Mouse (Mus musculus): ENCODE data around the gene Siae.

Siae gene

GRCm38 (mm10) chr9:37540701-37541575, 14.6 kb upstream of the Siae start:
- DNase-seq, result no peak

DNA sequence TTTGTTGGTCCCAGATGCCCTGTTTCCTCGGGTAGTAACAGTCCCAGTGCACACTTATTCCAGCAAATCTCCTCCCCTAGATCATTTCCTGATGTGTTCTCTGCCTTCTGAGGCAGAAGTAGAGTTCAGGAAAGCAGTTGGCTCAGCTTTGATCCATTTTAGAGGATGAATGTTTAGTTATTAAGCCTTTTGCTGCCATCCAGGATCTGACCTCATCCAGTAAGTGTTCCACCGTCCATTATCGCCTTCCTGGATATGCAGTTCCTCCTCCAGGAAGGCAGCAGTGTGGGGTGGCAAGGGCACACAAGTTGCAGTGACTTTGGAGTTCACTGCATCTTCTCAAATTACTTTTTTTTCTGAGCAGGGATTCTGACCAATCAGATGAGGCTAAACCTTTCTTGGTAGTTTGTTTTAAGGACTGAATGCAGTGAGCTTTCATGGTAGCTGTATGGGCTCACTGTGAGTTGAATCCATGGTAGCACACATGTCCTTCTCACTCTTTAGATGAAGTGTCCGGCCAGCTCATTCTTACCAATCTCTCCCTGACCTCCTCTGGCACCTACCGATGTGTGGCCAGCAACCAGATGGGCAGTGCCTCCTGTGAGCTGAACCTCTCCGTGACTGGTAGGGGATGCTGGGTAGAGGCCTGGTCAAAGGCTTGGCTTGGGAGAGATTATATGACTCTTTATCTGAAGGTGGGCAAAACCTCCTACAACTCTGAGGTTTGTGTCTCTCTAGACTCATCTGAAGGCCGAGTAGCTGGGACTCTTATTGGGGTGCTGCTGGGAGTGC, 13.5 kb upstream of the Siae start:
- no peak for DNase-seq

DNA sequence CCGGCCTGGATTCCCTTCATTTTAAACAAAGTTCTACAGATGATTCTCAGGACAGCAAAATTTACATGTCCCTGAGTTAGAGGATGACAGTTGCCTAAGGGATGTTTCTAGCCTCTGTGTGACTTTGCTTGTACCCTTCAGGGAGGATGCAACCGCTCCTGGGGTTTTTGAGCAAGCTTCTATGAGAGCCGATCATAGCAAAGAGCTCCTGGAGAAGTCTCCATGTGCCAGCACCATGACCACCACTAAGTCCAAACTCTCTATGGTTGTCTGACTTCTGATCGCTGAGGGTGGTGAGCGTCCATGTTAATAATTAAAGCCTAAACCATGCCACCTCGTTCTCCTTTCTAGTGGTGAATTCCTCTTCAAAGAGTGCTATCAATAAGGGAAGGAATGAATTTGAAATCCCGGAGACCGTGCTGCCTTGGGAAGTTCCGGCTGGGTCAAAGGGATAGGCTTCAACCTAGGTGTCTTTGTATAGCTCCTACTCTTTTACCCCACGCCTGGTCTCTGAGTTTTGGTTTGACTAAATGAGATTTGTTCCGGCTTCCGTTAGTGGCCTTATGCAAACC, 11.5 kb upstream of the Siae start:
- DNase-seq, result peak; percentile 37

- peak; percentile 67 for DNase-seq
Observed at GRCm38 (mm10) chr9:37544447-37545165, 10.9 kb upstream of the Siae start.

- no peak for DNase-seq
Observed at GRCm38 (mm10) chr9:37545166-37545610, 10.3 kb upstream of the Siae start.

GRCm38 (mm10) chr9:37545847-37546452, 9.5 kb upstream of the Siae start:
- no peak for DNase-seq

- no peak for DNase-seq
Observed at GRCm38 (mm10) chr9:37546889-37547288, 8.6 kb upstream of the Siae start.

DNA sequence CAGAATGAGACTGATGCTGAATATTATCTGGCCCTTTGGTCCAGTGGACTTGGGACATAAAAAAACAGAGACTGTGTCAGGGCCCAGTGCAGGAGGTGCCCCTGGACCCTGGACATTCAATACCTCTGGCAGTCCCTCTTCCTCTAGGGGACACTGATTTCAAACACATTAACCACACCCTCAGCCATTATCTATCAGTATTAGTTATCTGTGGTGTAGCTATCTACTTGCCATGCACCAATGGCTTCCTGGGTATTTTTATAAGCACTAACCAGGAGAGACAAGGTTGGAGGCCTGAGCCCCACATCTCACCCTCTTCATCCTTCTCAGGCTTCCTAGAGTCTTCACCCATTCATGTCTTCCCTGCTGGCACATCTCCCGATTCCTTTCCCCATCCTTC, 5.1 kb upstream of the Siae start:
- no peak for DNase-seq

DNA sequence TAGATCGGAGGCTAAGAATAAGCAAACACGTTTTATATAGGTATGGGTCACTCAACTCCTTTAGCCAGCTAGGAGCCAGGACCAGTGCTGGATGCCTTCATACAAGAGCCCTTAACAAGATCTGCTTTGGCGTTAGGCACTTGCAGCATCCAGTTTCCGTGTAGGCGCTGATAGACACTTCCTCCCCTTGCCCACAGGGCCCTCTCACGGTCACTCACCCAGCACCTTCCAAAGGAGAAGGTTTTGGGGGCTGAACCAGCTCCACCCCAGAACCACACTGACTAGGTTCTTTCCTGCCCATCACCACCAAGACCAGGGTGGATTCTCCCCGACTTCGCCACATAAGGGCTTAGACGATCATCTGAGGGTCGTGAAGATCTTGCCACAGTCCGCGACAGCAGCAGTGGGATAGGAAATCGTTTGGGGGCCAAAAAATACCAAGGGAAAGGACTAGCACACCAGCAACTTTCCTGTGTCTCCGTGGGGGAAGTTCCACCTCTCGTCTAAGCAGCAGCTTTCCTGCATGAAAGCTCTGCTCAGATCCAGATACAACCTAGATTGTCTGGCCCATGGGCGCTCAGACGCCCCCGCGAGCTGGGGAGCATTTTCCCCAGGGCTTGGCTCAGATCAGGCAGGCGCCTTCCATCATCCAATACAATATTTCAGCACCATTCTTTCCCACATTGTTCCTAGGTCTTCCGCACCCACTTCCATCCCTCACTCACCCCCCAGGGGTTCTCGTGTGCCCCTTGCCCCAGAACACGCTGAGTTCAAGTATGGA, 3.6 kb upstream of the Siae start:
- DNase-seq, result no peak

DNA sequence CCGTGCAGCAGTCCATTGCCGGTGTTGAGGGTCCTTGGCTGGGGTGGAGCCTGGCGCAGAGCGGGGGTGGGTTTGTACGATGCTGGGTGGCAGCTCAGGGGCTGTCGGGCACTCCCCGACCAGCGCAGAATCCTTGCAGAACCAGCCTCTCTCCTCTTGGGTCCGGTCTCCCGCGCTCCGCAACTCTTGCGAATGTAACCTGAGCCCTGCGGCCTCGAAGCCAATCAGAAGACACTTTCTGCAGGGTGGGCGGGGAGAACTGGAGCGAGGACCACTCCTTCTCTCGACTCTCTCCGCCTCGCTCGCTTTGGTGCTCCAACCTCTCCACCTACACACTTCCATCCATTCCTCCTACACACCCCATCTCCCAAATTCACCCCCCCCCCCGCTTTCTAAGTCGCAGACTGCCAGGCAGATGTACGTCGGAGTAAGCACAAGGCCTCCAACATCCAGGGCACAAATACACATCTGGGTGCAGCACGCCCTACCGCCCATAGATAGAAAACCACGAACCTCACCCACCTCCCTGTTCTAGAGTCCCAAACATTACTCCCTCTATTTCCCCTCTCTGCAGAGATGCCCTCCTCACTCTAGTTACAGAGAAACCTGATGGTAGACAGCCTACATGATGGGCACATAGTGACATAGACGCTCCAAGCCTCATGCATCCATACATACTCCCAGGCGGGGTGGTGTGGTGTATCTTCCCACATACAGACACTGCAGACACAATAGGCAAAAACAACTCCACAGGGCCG, 2.8 kb upstream of the Siae start, which contains the start of gene Nrgn:
Gene Nrgn, minus strand, starts transcription at position 369 of the 758 bp plus-strand sequence.
- DNase-seq, result peak; percentile 78

DNA sequence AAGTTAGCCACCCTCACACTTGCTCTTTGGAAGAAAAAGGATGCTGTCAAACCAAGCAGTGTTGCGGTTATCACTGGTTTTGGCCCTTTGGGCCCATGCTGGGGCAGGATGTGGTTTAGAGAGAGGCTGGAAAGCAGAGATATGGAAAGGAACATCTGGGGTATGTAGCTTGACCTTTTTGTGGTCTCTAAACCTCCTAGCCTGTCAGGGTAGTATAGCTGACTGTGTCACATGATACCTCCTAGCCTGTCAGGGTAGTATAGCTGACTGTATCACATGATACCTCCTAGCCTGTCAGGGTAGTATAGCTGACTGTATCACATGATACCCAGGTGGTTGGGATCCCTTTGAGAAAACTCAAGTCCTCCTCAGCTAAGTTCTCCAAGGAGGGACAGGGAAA, 1.2 kb upstream of the Siae start:
- DNase-seq, result no peak

DNA sequence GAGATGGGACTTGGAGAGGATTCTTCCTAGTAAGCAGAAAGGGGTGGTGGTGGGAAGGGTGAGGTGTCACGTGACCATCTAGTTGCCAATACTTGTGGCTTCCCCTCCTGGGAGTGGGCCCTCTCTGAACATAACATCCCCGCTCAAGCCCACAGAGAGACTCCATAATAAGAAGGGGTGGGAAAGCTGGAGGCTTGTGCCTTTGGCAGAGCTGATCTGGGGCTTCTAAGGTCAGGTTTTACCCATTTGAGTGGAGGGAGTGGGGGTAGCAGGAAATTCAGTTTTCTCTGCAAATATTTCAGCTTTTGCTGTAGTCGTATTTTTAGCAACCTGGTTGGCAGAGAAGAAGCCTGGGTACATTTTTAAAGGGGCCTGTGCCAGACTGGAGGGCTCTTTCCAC, 868 bp downstream of the Siae start:
- no peak for DNase-seq

DNA sequence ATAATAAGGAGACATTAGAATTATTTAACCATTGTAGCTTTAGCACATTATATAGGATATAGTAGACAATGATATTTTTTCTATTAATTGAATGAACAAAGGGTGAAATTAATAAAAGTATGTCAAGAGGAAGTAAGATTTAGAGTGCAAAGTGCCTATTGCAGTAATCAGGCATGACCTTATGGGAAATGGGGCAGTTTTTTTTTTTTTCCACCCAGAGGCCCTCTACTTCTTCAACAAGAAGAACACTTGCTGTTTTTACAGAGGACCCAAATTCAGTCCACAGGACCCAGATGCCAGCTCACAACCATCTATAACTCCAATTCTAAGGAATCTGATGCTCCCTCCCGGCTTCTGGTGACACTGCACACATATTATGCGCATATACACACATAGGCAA, 5.1 kb downstream of the Siae start:
- no peak for DNase-seq

DNA sequence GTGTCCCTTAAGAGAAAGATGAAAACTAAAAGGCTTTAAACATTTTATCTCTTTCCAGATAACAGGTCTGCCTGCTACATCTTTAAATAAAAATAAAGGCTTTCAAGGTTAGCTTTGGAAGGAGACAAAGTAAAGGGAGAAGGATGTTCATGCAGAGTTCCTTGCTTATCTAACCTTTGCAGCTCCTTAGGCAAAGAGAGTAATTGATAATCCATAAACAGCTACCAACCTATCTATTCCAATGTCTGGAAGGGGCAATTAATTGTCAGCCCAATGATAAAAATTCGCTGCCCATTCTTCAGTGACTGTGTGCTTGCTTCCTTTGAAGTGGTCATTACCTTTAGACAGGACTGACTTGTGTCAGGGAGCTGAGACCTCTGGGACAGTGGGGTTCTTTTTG, 8.3 kb downstream of the Siae start:
- no peak for DNase-seq

DNA sequence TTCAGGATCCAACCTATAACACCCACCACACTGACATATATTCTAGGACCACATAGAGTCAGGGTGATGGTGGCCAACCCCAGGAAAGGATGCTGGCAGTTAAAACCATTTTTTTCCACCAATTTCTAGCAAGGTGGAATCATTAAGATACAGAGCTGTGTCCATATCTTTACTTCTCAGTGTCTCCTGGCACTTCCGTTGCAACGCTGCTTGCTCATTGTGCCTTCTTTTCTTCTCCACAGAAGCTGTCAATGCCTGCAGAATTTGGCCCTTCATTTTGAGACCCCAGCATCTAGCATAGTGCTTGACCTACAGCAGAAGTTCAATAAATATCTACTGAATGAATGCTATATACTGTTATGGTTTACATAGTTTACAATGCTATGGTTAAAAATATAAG, 11.5 kb downstream of the Siae start:
- no peak for DNase-seq

- DNase-seq, result no peak
Observed at GRCm38 (mm10) chr9:37567454-37567853, 12.0 kb downstream of the Siae start.

GRCm38 (mm10) chr9:37567892-37568604, 12.6 kb downstream of the Siae start:
- peak; percentile 16 for DNase-seq

- DNase-seq, result peak; percentile 33
Observed at GRCm38 (mm10) chr9:37568605-37569214, 13.2 kb downstream of the Siae start.

GRCm38 (mm10) chr9:37569231-37569835, 13.8 kb downstream of the Siae start:
- peak; percentile 6 for DNase-seq
